Mouse (Mus musculus) cerebellum, adult 2 months (tissue): ENCODE measurements around the gene Gak.

Experiments used
- CTCF ChIP-seq: fragments of 200-500 bp; IDR thresholded peaks from 2 replicates; pipeline ENCODE4 v1.5.1; 2011; ENCODE audit warnings: low read depth, mild to moderate bottlenecking, control low read depth, low read length, moderate library complexity, borderline replicate concordance; ENCODE audit not compliant: insufficient read depth
- POLR2A ChIP-seq: fragments of 200-500 bp; IDR thresholded peaks from 2 replicates; pipeline ENCODE4 v1.6.1; 2011; ENCODE audit warnings: low read length, control low read depth, borderline replicate concordance; ENCODE audit not compliant: insufficient read depth

- TF ChIP-seq CTCF = peak; percentile 77
- TF ChIP-seq POLR2A = no peak
These were observed 22.3 kb upstream of the Gak start for GRCm38 (mm10) chr5:108651823-108652222.
